Mouse (Mus musculus) limb, embryonic 13.5 days (tissue): Measurements from ENCODE around the gene Sbf1. TPM values are rescaled to one million over a fixed set of nuclear protein-coding genes. Genes with fewer than 3 reads are reported as not detected.
A peak's percentile ranks its signal among the peaks of the same experiment; 100 is the strongest.

ENCODE experiments used
- ATAC-seq: fragments of 200-750 bp; cut with Nextera tagmentation; 2 replicates; pipeline ENCODE4 v1.8.0; 2017; ENCODE audit warnings: low read depth, moderate number of reproducible peaks, moderate TSS enrichment; ENCODE audit not compliant: low FRiP score
- H3K27ac ChIP-seq: fragments of 300-500 bp; sonication (generic); 2 replicates; pipeline ENCODE4 v1.5.1; 2015; ENCODE audit warnings: inconsistent platforms, mild to moderate bottlenecking, moderate library complexity
- H3K27me3 ChIP-seq: fragments of 300-500 bp; sonication (generic); 2 replicates; pipeline ENCODE4 v1.6.1; 2015; ENCODE audit warnings: mild to moderate bottlenecking, inconsistent platforms
- H3K36me3 ChIP-seq: fragments of 300-500 bp; sonication (generic); 2 replicates; pipeline ENCODE4 v1.6.1; 2015; ENCODE audit warnings: inconsistent platforms, mild to moderate bottlenecking, moderate library complexity
- H3K4me1 ChIP-seq: fragments of 300-500 bp; sonication (generic); 2 replicates; pipeline ENCODE4 v1.6.1; 2015; ENCODE audit warnings: inconsistent platforms
- H3K4me2 ChIP-seq: fragments of 300-500 bp; sonication (generic); replicated peaks from 2 replicates; pipeline ENCODE4 v1.6.1; 2015; ENCODE audit warnings: inconsistent platforms, mild to moderate bottlenecking, moderate library complexity
- H3K4me3 ChIP-seq: fragments of 300-500 bp; sonication (generic); 2 replicates; pipeline ENCODE4 v1.5.1; 2015; ENCODE audit warnings: moderate library complexity, mild to moderate bottlenecking, inconsistent platforms
- H3K9ac ChIP-seq: fragments of 300-500 bp; sonication (generic); 2 replicates; pipeline ENCODE4 v1.6.1; 2015; ENCODE audit warnings: mild to moderate bottlenecking, inconsistent platforms
- H3K9me3 ChIP-seq: fragments of 300-500 bp; sonication (generic); 2 replicates; pipeline ENCODE4 v1.6.1; 2016; ENCODE audit warnings: inconsistent platforms
- WGBS: fragments of 180-500 bp; shearing (Covaris S2); methylation state at CpG from one replicate; pipeline ENCODE4 v1.1.7; 2015; 5-methylcytosine and 5-hydroxymethylcytosine counted together
- polyA plus RNA-seq: library from polyadenylated mRNA; unstranded; fragments of >200 nt; fragmentation: Nextera tagmentation; extraction: Ambion mirVana; gene quantifications from 2 replicates; pipeline ENCODE4 v1.2.1, GENCODE M21; 2015

The Sbf1 gene
- polyA plus RNA-seq, 1 experiment from 2014 or later: 62.8 TPM

- H3K27ac ChIP-seq: no peak overlapping the region
- peak overlapping the region; percentile 92 for H3K9ac ChIP-seq
- no peaks in the 10 kb centered on the region for H3K36me3 ChIP-seq
- 29% methylated on average over 3 of the region's 3 CpGs for WGBS
- no peak; the same call in 1 of the 2 replicates for ATAC-seq
- H3K27me3 ChIP-seq: no peaks in the 10 kb centered on the region
- H3K4me2 ChIP-seq: peak overlapping the region; percentile 91
- H3K4me1 ChIP-seq: peaks cover 28% of the 10 kb centered on the region
- peak overlapping the region; percentile 94 for H3K4me3 ChIP-seq
- no peaks in the 10 kb centered on the region for H3K9me3 ChIP-seq
Measured at GRCm38 (mm10) chr15:89314107-89314506, 1.0 kb downstream of the Sbf1 start.

DNA sequence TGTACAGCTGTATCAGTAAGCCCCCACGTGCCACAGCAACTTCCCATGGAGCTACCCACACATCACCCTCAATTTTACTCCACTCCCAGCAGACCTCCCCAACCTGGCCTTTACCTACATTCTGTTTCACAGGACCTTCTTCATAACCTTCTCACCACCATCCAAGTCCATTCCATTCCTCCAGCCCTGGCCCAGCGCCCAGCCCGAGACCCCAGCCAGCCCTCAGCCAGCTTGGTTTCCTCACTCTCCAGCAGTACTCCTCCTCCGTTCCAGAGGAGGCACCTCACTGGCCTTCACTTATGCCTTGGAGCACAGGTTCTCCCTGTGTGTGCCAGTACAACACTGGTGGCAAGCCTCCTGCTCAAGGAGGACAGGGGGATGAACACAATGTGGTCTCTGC is 1.8 kb downstream of the Sbf1 start:
- peak overlapping the region; percentile 91 for H3K4me2 ChIP-seq
- 75% methylated on average over 4 of the region's 4 CpGs for WGBS
- peak overlapping the region; percentile 48; the same call in 1 of the 2 replicates for H3K9ac ChIP-seq
- H3K27ac ChIP-seq: no peak overlapping the region
- H3K4me3 ChIP-seq: peak overlapping the region; percentile 94
- no peaks in the 10 kb centered on the region for H3K27me3 ChIP-seq
- peaks cover 28% of the 10 kb centered on the region for H3K4me1 ChIP-seq
- ATAC-seq: no peak
- H3K36me3 ChIP-seq: no peaks in the 10 kb centered on the region
- H3K9me3 ChIP-seq: no peaks in the 10 kb centered on the region

- H3K9me3 ChIP-seq: no peaks in the 10 kb centered on the region
- peaks cover 28% of the 10 kb centered on the region for H3K4me1 ChIP-seq
- H3K9ac ChIP-seq: no peak overlapping the region
- no peaks in the 10 kb centered on the region for H3K27me3 ChIP-seq
- no peak overlapping the region for H3K4me3 ChIP-seq
- H3K27ac ChIP-seq: no peak overlapping the region
- no peak for ATAC-seq
- no peak overlapping the region for H3K4me2 ChIP-seq
- 72% methylated on average over 6 of the region's 6 CpGs for WGBS
- peaks cover 30% of the 10 kb centered on the region for H3K36me3 ChIP-seq
Measured at GRCm38 (mm10) chr15:89309962-89310498, 5.1 kb downstream of the Sbf1 start.

GRCm38 (mm10) chr15:89308406-89309139 is 6.5 kb downstream of the Sbf1 start:
- WGBS: 80% methylated on average over 7 of the region's 7 CpGs
- Histone ChIP-seq H3K9me3 (no peaks in the 10 kb centered on the region), H3K9ac (no peak overlapping the region), H3K36me3 (peaks cover 44% of the 10 kb centered on the region), H3K4me3 (no peak overlapping the region), H3K27me3 (no peaks in the 10 kb centered on the region), H3K4me1 (peaks cover 19% of the 10 kb centered on the region), H3K27ac (no peak overlapping the region), H3K4me2 (no peak overlapping the region)
- no peak for ATAC-seq

GRCm38 (mm10) chr15:89307461-89307860 is 7.7 kb downstream of the Sbf1 start:
- peaks cover 55% of the 10 kb centered on the region for H3K36me3 ChIP-seq
- WGBS: 93% methylated on average over 13 of the region's 13 CpGs
- H3K4me1 ChIP-seq: peaks cover 8% of the 10 kb centered on the region
- no peak for ATAC-seq
- H3K4me3 ChIP-seq: no peak overlapping the region
- no peaks in the 10 kb centered on the region for H3K9me3 ChIP-seq
- no peak overlapping the region for H3K9ac ChIP-seq
- H3K27me3 ChIP-seq: no peaks in the 10 kb centered on the region
- no peak overlapping the region for H3K27ac ChIP-seq
- no peak overlapping the region for H3K4me2 ChIP-seq

DNA sequence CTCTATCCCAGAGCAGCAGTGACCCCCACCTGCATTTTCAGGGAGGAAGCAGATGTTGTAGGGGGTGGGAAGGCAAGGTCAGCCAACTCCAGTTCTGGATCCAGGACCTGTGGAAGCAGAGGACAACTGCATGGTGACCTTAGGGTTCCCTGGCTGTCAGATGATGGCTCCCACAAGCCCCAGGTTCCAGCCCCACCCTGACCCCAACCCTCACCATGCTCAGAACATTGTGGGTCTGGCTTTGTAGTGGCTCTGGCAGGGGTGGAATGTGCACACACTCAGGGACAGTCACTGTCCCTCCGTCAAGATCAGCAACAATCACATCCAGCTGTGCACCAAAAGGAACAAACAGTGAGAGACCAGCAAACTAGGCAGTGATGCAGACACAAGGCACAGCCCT is 9.1 kb downstream of the Sbf1 start:
- WGBS: 57% methylated on average over 1 of the region's 1 CpGs
- no peak overlapping the region for H3K4me3 ChIP-seq
- H3K27ac ChIP-seq: no peak overlapping the region
- H3K9me3 ChIP-seq: no peaks in the 10 kb centered on the region
- no peak overlapping the region for H3K4me2 ChIP-seq
- peaks cover 70% of the 10 kb centered on the region for H3K36me3 ChIP-seq
- peaks cover 7% of the 10 kb centered on the region for H3K4me1 ChIP-seq
- no peak for ATAC-seq
- no peaks in the 10 kb centered on the region for H3K27me3 ChIP-seq
- no peak overlapping the region for H3K9ac ChIP-seq

- no peak for ATAC-seq
- H3K27me3 ChIP-seq: no peaks in the 10 kb centered on the region
- H3K36me3 ChIP-seq: peaks cover 94% of the 10 kb centered on the region
- 96% methylated on average over 8 of the region's 8 CpGs for WGBS
- no peak overlapping the region for H3K4me3 ChIP-seq
- H3K9me3 ChIP-seq: no peaks in the 10 kb centered on the region
- H3K27ac ChIP-seq: no peak overlapping the region
- H3K4me2 ChIP-seq: no peak overlapping the region
- no peak overlapping the region for H3K9ac ChIP-seq
- no peaks in the 10 kb centered on the region for H3K4me1 ChIP-seq
Measured at GRCm38 (mm10) chr15:89300600-89300999, 14.5 kb downstream of the Sbf1 start.

DNA sequence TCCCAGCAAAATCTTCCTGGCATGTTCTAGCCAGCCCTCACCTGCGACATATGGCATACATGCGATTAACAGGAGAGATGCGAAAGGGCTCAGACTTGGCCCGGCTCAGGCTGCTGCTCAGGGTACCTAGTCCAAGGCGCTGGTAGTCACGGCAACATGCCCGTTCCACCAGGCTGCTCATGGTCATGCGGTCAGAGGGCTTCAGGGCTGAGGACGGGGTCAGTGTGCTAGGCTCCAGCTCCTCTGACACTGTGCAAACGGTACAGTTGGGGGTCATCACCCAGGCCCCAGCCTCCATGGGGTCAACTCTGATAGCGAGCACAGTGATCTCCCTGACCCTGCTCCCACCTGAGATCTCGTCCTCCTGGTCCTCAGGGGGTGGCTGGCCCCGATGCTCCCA is 14.9 kb downstream of the Sbf1 start:
- WGBS: 90% methylated on average over 13 of the region's 13 CpGs
- no peaks in the 10 kb centered on the region for H3K4me1 ChIP-seq
- H3K36me3 ChIP-seq: peaks cover 94% of the 10 kb centered on the region
- no peak overlapping the region for H3K4me3 ChIP-seq
- H3K27ac ChIP-seq: no peak overlapping the region
- H3K27me3 ChIP-seq: no peaks in the 10 kb centered on the region
- no peaks in the 10 kb centered on the region for H3K9me3 ChIP-seq
- no peak overlapping the region for H3K9ac ChIP-seq
- ATAC-seq: no peak
- H3K4me2 ChIP-seq: no peak overlapping the region

DNA sequence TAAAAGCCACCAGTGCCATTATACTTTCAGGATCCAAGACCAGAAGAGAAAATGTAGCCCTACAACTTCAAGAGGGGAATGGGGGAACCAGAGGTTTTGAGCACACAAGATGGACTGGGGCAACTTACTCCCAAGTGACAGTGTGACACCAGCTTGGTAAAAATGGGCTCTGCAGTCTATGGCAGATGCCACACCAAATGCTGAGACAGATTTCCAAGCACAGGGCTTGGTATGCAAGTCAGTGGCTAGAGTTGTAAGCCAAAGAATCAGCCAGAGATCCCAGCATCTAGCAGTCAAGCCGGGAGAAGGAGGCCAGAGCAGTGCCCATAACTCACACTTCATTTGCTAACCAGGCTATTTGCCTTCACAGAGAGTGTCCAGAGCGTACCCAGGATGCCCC is 17.4 kb downstream of the Sbf1 start:
- Histone ChIP-seq H3K27me3 (no peaks in the 10 kb centered on the region), H3K36me3 (peaks cover 94% of the 10 kb centered on the region), H3K4me1 (no peaks in the 10 kb centered on the region), H3K9me3 (no peaks in the 10 kb centered on the region), H3K9ac (no peak overlapping the region), H3K27ac (no peak overlapping the region), H3K4me2 (no peak overlapping the region), H3K4me3 (no peak overlapping the region)
- no peak for ATAC-seq
- 93% methylated on average over 2 of the region's 2 CpGs for WGBS

DNA sequence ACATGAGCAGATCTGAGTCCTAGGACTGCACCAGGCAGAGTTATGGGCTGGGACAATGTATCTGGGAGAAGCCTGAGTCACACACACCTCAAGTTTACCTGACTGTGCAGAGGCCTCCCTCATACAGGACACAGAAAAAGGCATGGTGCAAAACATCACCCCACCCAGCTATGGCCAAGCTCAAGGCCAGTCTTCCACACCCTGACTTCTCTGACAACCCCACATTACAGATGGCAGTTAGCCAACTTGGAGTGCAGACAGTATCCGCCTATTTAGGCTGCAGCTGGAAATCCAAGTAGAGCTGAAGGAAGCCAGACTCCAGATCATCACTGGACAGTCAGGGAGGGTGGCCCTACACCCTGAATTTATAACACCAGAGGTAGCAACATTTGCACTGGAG is 18.6 kb downstream of the Sbf1 start:
- Histone ChIP-seq H3K9ac (no peak overlapping the region), H3K27ac (no peak overlapping the region), H3K4me1 (no peaks in the 10 kb centered on the region), H3K36me3 (peaks cover 94% of the 10 kb centered on the region), H3K4me3 (no peak overlapping the region), H3K9me3 (no peaks in the 10 kb centered on the region), H3K4me2 (no peak overlapping the region), H3K27me3 (no peaks in the 10 kb centered on the region)
- ATAC-seq: no peak
- 88% methylated on average over 1 of the region's 1 CpGs for WGBS

- no peak for ATAC-seq
- Histone ChIP-seq H3K9ac (no peak overlapping the region), H3K9me3 (no peaks in the 10 kb centered on the region), H3K36me3 (peaks cover 94% of the 10 kb centered on the region), H3K4me3 (no peak overlapping the region), H3K27me3 (no peaks in the 10 kb centered on the region), H3K27ac (no peak overlapping the region), H3K4me2 (no peak overlapping the region), H3K4me1 (no peaks in the 10 kb centered on the region)
- WGBS: 89% methylated on average over 8 of the region's 8 CpGs
Measured at GRCm38 (mm10) chr15:89295580-89296165, 19.4 kb downstream of the Sbf1 start.

- Histone ChIP-seq H3K27me3 (no peaks in the 10 kb centered on the region), H3K4me2 (no peak overlapping the region), H3K36me3 (peaks cover 96% of the 10 kb centered on the region), H3K9me3 (no peaks in the 10 kb centered on the region), H3K27ac (no peak overlapping the region), H3K4me1 (no peaks in the 10 kb centered on the region), H3K9ac (no peak overlapping the region), H3K4me3 (no peak overlapping the region)
- 94% methylated on average over 10 of the region's 10 CpGs for WGBS
- ATAC-seq: no peak
Measured at GRCm38 (mm10) chr15:89293778-89294177, 21.3 kb downstream of the Sbf1 start.
